Mouse (Mus musculus) liver, adult 2 months (tissue): Measurements from ENCODE around the gene Psen1.

Experiments
- CTCF ChIP-seq: fragments of 200-500 bp; IDR thresholded peaks from 2 replicates; pipeline ENCODE4 v1.5.1; 2011; ENCODE audit warnings: low read depth, low read length, control low read depth
- POLR2A ChIP-seq: fragments of 200-500 bp; IDR thresholded peaks from 2 replicates; pipeline ENCODE4 v1.6.1; 2011; ENCODE audit warnings: low read length, control low read depth; ENCODE audit not compliant: insufficient read depth; ENCODE audit errors: extremely low read depth

GRCm38 (mm10) chr12:83741722-83742121, 53.8 kb downstream of the Psen1 start:
- TF ChIP-seq POLR2A: no peak
- no peak for TF ChIP-seq CTCF
